Mouse (Mus musculus): ENCODE data around the gene Pacs2. TPM values are rescaled to one million over a fixed set of nuclear protein-coding genes. Genes with fewer than 3 reads are reported as not detected.

Pacs2 gene
- polyA plus RNA-seq, 1 experiment: 33.7 TPM

DNA sequence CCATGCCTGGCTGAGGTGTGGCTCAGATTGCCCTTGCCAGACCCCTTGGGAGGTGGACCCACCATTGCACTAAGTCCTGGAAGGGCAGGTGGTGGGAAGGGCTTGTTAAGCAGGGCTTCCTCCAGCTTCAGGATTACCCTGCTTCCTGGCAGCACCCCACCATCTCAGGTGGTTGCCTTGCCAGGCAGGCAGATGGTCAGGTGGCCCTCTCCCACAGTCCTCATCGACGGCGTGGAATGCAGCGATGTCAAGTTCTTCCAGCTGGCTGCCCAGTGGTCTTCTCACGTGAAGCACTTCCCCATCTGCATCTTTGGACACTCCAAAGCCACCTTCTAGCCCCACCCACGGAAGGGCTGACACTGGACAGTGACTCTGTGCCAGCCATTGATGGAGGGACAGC, 57.0 kb downstream of the Pacs2 start:
- no peak for TF ChIP-seq POLR2A (IDR thresholded peaks at IDR 0.05; ENCODE audit: borderline replicate concordance, control insufficient read depth, low read depth, low read length)
- no peak for TF ChIP-seq CTCF (IDR thresholded peaks at IDR 0.05; ENCODE audit: control insufficient read depth, insufficient read depth, low read length)
- 85% methylated on average over 6 of the region's 6 CpGs for WGBS
- H3K4me3 ChIP-seq (replicated peaks; ENCODE audit: control insufficient read depth, low read depth, low read length): no peak overlapping the region

DNA sequence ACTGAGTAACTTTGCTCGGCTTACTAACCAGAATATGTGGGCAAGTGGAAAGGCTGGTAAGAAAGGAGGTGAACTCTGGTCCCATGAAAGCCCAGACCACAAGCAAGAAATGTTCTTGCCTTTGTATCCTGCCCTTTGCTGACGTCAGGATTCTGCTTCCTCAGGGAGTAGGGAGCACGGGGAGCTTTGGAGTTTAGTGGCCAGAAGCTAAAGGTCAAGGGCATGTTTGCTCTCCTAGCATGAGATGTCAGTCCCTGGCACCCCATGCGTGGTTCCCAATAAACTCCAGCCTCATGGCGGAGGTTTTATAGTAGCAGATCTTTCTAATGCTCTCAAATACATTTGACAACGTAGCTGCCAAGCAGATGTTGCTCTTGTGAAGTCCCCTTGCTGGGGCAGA, 57.5 kb downstream of the Pacs2 start:
- WGBS: 85% methylated on average over 6 of the region's 6 CpGs
- no peak overlapping the region for H3K4me3 ChIP-seq (replicated peaks; ENCODE audit: control insufficient read depth, low read depth, low read length)
- no peak overlapping the region for H3K27ac ChIP-seq (ENCODE audit: control insufficient read depth, insufficient read depth, low read depth, low read length, poor library complexity)
- TF ChIP-seq POLR2A (IDR thresholded peaks at IDR 0.05; ENCODE audit: borderline replicate concordance, control insufficient read depth, low read depth, low read length) (no peak), CTCF (IDR thresholded peaks at IDR 0.05; ENCODE audit: control insufficient read depth, insufficient read depth, low read length) (no peak)
- 0 out of 2 replicates have a peak, but pooled peaks cover 1% of the 10 kb centered on the region for H3K4me1 ChIP-seq (ENCODE audit: control insufficient read depth, insufficient read depth, low read length)

More for the DNA sequence above, 57.0 kb downstream of the Pacs2 start:
- H3K27ac ChIP-seq (ENCODE audit: control insufficient read depth, insufficient read depth, low read depth, low read length, poor library complexity): no peak overlapping the region
- H3K4me1 ChIP-seq (ENCODE audit: control insufficient read depth, insufficient read depth, low read length): 0 out of 2 replicates have a peak, but pooled peaks cover 1% of the 10 kb centered on the region

GRCm38 (mm10) chr12:113073420-113074328, 59.4 kb downstream of the Pacs2 start:
- peak overlapping the region; percentile 83 for H3K4me3 ChIP-seq (replicated peaks; ENCODE audit: control insufficient read depth, low read depth, low read length)
- H3K4me1 ChIP-seq (ENCODE audit: control insufficient read depth, insufficient read depth, low read length): 0 out of 2 replicates have a peak, but pooled peaks cover 1% of the 10 kb centered on the region
- TF ChIP-seq POLR2A (IDR thresholded peaks at IDR 0.05; ENCODE audit: borderline replicate concordance, control insufficient read depth, low read depth, low read length) (no peak), CTCF (IDR thresholded peaks at IDR 0.05; ENCODE audit: control insufficient read depth, insufficient read depth, low read length) (no peak)
- 20% methylated on average over 15 of the region's 15 CpGs for WGBS
- H3K27ac ChIP-seq (ENCODE audit: control insufficient read depth, insufficient read depth, low read depth, low read length, poor library complexity): no peak overlapping the region

- no peak for TF ChIP-seq CTCF (IDR thresholded peaks at IDR 0.05; ENCODE audit: control insufficient read depth, insufficient read depth, low read length)
- TF ChIP-seq POLR2A (IDR thresholded peaks at IDR 0.05; ENCODE audit: borderline replicate concordance, control insufficient read depth, low read depth, low read length): peak; percentile 63; the same call in 1 of the 2 replicates
- WGBS: 2% methylated on average over 32 of the region's 32 CpGs
- peak within 1 kb of the TSS; percentile 56 for H3K27ac ChIP-seq (ENCODE audit: control insufficient read depth, insufficient read depth, low read depth, low read length, poor library complexity)
- H3K4me1 ChIP-seq (ENCODE audit: control insufficient read depth, insufficient read depth, low read length): 0 out of 2 replicates have a peak, but pooled peaks cover 1% of the 10 kb centered on the region
- H3K4me3 ChIP-seq (replicated peaks; ENCODE audit: control insufficient read depth, low read depth, low read length): peak within 1 kb of the TSS; percentile 83
Measured at GRCm38 (mm10) chr12:113074329-113075062, 60.2 kb downstream of the Pacs2 start, which contains the start of gene Tex22. Gene Tex22, plus strand, starts transcription at chr12:113074502.

DNA sequence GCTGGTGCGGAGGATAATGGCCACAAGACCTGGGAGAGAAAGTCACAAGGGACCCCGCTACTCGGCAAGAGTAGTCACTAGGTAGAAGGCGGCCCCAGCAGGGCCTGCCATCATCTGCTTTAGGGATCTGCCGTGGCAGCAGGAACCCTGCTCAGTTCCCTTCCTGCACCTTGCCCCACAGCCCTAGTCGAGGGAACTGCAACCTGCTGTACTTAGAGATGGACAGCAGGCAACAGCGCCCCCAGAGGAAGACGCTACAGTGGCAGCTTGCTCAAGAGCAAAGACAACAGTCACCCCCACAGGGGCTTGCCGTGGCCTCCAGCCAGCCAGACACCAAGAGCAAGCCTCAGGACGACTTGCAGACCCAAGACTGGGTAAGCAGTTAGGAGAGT, 60.8 kb downstream of the Pacs2 start:
- H3K27ac ChIP-seq (ENCODE audit: control insufficient read depth, insufficient read depth, low read depth, low read length, poor library complexity): peak overlapping the region; percentile 56
- under 1% methylated on average over 10 of the region's 10 CpGs for WGBS
- H3K4me3 ChIP-seq (replicated peaks; ENCODE audit: control insufficient read depth, low read depth, low read length): peak overlapping the region; percentile 83
- H3K4me1 ChIP-seq (ENCODE audit: control insufficient read depth, insufficient read depth, low read length): 0 out of 2 replicates have a peak, but pooled peaks cover 1% of the 10 kb centered on the region
- TF ChIP-seq CTCF (IDR thresholded peaks at IDR 0.05; ENCODE audit: control insufficient read depth, insufficient read depth, low read length) (peak; percentile 99), POLR2A (IDR thresholded peaks at IDR 0.05; ENCODE audit: borderline replicate concordance, control insufficient read depth, low read depth, low read length) (peak; percentile 67)

GRCm38 (mm10) chr12:113075486-113075885, 61.2 kb downstream of the Pacs2 start:
- Histone ChIP-seq H3K4me1 (ENCODE audit: control insufficient read depth, insufficient read depth, low read length) (0 out of 2 replicates have a peak, but pooled peaks cover 1% of the 10 kb centered on the region), H3K4me3 (replicated peaks; ENCODE audit: control insufficient read depth, low read depth, low read length) (no peak overlapping the region), H3K27ac (ENCODE audit: control insufficient read depth, insufficient read depth, low read depth, low read length, poor library complexity) (no peak overlapping the region)
- 44% methylated on average over 6 of the region's 6 CpGs for WGBS
- TF ChIP-seq POLR2A (IDR thresholded peaks at IDR 0.05; ENCODE audit: borderline replicate concordance, control insufficient read depth, low read depth, low read length) (no peak), CTCF (IDR thresholded peaks at IDR 0.05; ENCODE audit: control insufficient read depth, insufficient read depth, low read length) (no peak)

DNA sequence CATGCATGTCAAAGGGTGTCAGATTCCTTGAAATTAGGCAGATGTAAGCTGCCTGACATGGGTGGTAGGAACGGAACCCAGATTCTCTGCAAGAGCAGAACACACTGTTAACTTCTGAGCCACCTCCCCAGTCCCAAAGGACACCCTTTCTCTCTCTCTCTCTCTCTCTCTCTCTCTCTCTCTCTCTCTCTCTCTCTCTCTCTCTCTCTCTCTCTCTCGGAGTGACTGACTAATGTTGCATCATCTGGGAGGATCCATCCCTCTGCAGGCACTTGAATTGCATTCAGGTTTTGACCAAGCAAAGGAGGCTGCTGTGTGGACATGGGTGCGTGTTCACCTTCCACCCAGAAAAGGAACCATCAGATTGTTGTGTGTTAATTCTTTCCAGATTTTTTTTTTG, 73.0 kb downstream of the Pacs2 start:
- TF ChIP-seq CTCF (IDR thresholded peaks at IDR 0.05; ENCODE audit: control insufficient read depth, insufficient read depth, low read length) (no peak), POLR2A (IDR thresholded peaks at IDR 0.05; ENCODE audit: borderline replicate concordance, control insufficient read depth, low read depth, low read length) (no peak)
- 70% methylated on average over 3 of the region's 3 CpGs for WGBS
- Histone ChIP-seq H3K4me1 (ENCODE audit: control insufficient read depth, insufficient read depth, low read length) (no peaks in the 10 kb centered on the region), H3K4me3 (replicated peaks; ENCODE audit: control insufficient read depth, low read depth, low read length) (no peak overlapping the region), H3K27ac (ENCODE audit: control insufficient read depth, insufficient read depth, low read depth, low read length, poor library complexity) (no peak overlapping the region)

DNA sequence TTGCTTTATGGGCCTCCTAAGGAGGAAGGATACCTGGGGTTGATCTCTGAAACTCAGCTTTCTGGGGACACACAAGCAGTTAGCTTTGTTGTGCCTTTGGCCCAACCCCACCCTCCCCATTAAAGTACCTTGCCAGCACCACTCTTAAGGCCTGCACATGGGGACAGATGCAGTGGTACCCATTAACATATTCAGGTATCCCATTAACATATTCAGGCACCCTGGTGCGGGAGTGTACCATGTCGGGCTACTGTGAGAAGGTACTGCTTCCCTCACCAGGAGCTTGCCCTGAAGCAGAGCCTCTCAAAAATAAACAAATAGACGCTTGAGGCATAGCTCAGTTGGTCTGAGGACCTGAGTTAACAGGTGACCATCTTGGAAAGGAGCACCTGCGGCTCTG, 73.7 kb downstream of the Pacs2 start:
- Histone ChIP-seq H3K27ac (ENCODE audit: control insufficient read depth, insufficient read depth, low read depth, low read length, poor library complexity) (no peak overlapping the region), H3K4me1 (ENCODE audit: control insufficient read depth, insufficient read depth, low read length) (no peaks in the 10 kb centered on the region), H3K4me3 (replicated peaks; ENCODE audit: control insufficient read depth, low read depth, low read length) (no peak overlapping the region)
- WGBS: 86% methylated on average over 4 of the region's 4 CpGs
- TF ChIP-seq POLR2A (IDR thresholded peaks at IDR 0.05; ENCODE audit: borderline replicate concordance, control insufficient read depth, low read depth, low read length): no peak
- no peak for TF ChIP-seq CTCF (IDR thresholded peaks at IDR 0.05; ENCODE audit: control insufficient read depth, insufficient read depth, low read length)
